Mouse (Mus musculus) ovary, postnatal 36 days (tissue): Measurements from ENCODE around the gene C1qb.

ENCODE experiments used
- DNase-seq: peaks from one replicate; pipeline ENCODE4 v3.0.0; 2022; ENCODE audit warnings: low spot score, mixed read lengths

The C1qb gene

DNA sequence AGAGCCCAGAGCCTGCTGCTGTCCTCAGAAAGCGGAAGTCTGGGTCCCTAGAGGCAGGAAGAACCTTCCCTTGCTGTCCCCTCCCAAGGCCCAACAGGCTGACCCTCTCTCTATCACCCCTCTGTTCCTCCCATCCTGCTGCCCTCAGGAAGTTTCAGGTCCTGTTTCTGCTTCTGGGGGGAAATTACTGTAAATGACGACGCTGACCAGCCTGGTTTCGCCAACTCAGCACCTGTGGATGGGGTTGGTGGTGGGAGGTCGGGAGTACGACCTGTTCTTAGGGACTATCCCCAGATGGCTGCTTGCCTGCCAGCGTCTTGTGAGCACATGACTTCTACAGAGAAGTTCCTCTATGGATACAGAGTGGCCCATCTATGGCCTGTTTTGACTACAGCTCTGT, at the start of gene C1qb:
TSS of gene C1qb (minus strand) at position 87 of the 400 bp plus-strand sequence.
- no peak for DNase-seq

GRCm38 (mm10) chr4:136934746-136935613, 49.0 kb upstream of the C1qb start:
- DNase-seq, result no peak

DNA sequence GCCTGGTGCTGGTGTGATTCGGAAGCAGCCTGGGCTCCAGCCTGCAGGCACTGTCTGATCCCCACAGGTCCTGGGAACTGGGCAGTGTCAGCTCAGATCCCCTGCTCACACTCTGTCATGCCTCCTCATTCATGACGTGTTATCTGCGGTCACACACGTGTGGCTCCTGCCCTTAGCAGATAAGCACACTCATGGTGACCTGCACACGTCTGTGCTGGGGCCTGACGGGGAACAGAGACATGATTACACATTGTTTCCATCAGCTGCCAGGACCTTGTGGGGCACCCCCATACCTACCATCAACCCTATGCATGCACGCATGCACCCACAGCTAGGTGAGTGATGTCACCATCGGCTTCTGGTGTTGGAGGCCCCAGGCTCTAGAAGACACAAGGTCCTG, 44.5 kb upstream of the C1qb start:
- DNase-seq, result no peak

DNA sequence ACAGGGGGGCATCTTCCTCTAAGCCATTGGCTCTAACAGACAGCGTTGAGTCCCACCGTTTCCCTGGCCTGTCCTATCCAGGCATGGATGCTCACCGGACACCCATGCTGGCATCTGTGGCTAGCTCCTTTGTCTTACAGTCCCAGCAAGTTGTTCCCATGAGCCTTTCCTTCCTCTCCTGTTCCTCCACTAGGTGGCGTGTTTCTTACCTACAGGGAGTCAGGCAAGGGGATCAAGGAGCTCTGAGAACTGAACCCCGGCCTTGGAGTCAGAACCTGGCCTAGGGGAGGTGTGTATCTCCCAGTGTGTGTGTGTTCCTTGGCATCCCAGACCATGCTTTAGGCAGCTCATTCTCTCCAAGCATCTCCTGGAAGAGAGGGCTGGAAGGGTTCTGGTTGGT, 42.9 kb upstream of the C1qb start:
- DNase-seq, result no peak

DNA sequence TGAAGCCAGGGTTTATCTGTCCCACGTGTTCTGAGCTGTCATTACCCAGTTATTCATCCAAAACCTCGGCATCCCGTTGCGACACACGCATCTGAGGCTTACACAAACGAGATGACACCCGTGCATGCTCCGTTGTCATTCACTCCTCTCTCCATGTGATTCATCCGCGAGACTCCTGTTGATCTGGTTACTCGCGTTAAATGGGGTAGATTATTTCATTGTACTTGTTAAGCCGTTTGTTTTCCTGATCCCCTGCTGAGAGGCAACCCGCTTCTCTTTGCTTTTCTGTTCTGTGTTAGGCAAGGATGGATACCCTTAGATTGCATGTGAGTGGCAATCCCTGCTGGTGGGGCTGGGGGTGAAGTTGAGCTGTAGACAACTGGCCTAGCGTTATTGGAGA, 39.8 kb upstream of the C1qb start:
- no peak for DNase-seq

GRCm38 (mm10) chr4:136924529-136924928, 38.5 kb upstream of the C1qb start:
- peak; percentile 80 for DNase-seq

GRCm38 (mm10) chr4:136919526-136919925, 33.5 kb upstream of the C1qb start:
- DNase-seq, result no peak

DNA sequence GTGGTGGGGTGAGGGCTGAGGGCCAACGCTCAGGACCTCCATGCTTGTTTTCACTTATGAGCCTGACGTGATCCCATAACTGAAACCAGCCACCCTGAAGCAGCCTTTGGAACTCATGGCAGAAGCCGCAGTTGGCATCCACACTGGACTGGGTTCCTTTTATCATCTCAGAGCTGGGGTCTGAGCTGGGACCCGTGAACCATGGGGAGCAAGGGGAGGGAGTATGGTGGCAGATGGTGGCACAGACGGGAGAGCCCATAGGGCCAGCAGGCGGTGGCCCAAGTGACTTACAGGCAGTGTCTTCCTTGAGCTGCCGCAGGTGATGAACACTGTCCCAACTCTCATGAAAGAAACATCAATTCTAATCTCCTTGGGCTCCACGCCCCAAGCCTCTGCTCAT, 32.8 kb upstream of the C1qb start:
- no peak for DNase-seq

DNA sequence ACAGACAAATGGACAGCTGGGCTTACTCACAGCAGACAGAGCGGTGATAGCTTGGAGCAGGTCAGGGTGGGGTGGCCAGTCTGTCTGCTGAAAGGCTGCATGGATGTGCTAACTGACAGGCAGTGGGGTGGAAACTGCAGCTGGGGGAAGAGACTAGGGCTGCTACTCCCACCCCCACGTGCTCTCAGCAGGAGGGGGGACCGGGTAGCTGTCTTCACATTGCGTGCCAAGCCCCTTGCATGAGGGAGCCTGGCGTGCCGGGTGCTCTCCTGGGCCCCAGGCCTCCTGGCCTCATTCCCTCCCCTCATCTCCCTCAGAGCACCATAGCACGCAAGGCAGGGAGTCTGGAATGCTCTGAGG, 31.2 kb upstream of the C1qb start:
- DNase-seq, result no peak

DNA sequence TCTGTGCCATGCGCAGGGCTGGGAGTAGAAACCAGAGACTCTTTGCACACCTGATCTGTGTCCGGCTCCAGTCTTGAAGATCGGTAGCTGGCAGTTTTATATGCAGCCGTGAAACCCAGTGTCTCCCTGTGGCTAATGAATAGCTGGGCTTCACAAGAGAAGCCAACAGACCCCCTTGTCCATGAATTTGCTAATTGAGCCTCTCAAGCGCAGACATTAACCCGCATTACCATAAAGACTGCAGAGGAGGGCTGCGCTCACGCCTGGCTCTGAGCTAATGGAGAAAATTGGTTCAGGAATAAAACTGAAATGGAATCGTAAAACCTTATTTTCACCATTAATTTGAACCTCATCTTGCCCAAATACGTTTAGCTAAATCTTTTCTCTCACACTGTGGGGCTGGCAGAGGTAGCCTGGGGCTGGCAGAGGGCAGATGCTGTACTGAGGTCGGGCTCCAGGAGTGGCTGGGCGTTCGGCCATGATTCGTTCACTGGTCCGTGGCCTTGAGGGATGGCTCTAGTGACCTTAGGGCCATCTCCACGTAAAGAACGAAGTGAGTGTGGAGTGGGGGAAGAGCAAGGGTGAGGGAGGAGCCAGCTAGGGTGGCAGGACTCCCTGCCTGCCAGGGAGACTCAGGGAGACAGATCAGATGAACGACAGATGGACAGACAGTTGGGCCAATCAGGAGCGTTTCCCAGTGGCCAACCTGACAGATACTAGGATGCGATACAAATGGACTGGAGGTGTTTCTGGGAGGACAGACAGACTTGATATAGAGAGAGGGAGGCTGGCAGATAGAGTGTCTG, 30.6 kb upstream of the C1qb start:
- DNase-seq, result no peak

GRCm38 (mm10) chr4:136912841-136913240, 26.9 kb upstream of the C1qb start:
- DNase-seq, result no peak

DNA sequence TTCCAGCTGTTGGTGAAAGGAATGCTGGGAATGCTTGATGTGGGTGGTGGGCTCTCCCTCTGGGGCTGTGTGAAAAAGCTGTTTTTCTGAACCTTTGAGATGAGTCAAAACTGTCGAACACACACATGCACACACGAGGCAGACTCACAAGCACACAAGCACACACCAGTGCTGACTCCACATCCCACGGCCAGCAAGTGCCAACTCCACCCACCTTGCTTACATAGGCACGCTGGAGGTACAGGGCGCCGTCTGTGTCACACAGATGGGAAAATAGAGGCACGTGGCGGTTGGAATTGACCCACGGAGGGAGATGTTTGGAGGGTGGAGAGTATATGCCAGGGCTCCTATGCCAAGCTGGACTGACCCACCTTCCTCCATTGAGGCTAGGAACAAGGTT, 25.8 kb upstream of the C1qb start:
- no peak for DNase-seq

DNA sequence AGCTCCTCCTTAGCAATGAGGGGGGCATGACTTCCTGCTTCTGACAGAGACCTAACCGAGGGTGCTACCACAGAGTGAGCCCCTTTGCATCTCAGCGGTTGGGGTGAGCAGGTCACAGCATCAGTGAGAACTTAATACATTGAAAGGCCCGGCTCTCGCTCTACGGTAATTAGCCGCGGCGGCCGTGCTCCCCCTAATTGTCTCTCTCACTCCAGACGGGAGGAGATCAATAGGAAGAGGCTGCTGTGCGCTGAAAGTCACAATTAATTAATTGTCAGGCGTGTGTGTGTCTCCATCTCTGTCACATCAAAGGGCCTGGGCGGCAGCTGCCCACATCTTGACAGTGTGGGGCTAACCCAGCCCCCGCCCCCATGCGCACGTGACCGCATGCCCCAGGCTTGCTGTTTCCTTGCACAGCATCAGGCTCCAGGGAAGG, 25.2 kb upstream of the C1qb start:
- no peak for DNase-seq

DNA sequence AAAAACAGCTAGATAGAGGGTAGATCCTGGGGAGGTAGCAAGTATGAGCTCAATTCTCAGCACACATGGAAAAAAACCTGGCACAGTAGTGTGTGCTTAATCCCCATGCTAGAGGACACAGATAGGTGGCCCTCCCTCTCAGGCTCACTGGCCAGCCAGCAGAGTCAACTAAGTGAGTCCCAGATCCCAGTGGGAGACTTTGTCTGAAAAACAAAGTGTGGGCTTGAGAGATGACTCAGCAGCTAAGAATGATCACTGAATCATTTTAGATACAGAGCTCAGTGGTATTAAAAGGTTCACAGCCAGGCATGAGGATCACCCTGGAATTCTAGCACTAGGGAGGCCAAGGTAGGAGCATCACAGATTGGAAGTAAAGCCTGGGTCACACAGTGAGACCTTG, 21.8 kb upstream of the C1qb start:
- DNase-seq, result no peak

DNA sequence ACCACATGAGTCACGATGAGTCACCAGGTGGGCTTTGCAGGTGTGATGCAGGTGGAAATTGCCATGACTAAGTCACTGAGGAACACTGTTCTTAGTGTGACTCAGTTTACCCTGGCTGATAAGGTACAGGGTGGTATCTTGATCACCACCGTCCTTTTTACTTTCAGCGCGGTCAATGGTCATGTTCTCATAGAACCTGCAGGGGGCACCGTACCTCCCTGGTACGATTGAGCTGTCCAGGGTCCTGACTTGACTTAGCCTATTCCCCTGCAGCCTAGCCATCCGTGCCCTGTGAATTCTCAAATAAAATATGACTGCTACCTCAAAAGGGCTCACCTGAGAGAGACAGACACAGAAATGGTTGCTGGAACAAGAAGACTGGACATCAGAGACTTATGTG, 21.0 kb upstream of the C1qb start:
- peak; percentile 29 for DNase-seq

DNA sequence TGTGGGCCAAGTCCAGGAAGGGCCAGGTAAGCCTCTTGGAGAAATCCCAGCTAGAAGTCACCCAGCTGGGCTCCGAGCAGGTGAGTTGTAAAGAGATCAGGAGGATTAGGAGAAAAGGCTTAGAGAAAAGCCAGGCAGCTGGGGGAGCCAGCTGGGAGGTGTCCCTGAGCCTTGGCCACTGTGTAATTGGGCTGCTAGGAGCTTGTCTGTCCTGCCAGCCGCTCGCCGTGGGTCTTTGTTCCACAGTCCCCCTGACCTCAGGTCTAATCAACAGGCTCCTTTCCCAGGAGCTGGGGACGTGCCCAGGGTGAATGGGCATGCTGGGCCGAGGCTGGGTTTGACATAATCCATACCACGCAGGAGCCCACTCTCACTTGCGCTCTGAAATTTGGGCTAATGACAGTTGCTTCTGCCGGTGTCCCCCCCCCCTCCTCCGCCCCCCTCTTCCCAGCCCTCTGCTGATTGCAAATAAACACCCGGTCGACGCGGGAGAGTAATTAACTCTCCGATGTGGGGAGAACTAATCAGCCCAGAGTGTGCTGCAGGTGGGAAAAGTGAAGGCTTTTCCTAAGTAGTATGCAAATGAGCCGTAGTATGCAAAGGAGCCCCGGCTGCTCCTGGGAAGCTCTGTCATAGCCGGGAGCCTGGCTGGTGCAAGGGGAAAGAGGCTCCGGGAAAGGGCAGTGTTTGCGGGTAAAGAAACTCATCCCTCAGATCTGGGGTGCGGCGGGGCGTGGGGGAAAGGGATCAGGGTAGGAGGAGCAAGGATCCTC, 19.0 kb upstream of the C1qb start:
- no peak for DNase-seq

DNA sequence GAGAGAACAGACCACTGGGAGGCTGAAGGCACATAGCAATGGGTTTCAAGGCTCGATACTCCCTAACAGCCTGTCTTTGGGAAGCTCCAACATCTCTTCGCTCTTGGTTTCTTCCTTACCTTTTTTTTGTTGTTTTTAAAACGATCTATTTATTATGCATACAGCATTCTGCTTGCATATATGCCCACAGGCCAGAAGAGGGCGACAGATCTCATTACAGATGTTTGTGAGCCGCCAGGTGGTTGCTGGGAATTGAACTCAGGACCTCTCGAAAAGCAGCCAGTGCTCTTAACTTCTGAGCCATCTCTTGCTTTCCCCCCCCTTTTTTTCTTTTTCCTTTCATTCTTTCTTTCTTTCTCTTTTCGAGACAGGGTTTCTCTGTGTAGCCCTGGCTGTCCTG, 13.2 kb upstream of the C1qb start:
- DNase-seq, result no peak

- DNase-seq, result no peak
Observed at GRCm38 (mm10) chr4:136898637-136899036, 12.7 kb upstream of the C1qb start, which contains the start of gene C1qa. Gene C1qa, minus strand, starts transcription at chr4:136898803.

DNA sequence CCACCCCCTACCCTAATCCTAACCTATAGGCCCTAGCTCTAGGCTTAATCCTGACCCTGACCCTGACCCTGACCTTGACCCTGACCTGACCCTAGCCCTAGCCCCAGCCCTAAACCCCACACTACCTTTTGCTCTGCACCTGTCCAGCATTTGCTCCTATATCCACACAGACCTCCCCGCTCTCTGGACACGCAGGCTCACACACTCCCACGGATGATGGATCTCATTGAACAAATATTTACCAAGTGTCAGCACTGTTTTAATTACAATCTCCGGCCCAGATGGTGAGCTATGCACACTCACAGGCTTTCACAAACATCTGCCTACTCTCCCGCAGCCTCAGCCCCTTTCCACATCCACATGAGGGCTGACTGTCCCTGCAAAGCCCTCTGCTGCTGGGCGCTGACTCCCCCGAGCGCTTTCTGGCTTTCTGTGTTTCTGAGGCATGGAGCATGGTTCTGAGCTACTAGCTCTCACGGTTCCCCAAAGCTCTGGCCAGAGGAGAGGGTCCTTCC, 12.2 kb upstream of the C1qb start:
- DNase-seq, result no peak

- no peak for DNase-seq
Observed at GRCm38 (mm10) chr4:136896461-136896860, 10.5 kb upstream of the C1qb start.

GRCm38 (mm10) chr4:136895861-136896260, 9.9 kb upstream of the C1qb start:
- DNase-seq, result no peak

DNA sequence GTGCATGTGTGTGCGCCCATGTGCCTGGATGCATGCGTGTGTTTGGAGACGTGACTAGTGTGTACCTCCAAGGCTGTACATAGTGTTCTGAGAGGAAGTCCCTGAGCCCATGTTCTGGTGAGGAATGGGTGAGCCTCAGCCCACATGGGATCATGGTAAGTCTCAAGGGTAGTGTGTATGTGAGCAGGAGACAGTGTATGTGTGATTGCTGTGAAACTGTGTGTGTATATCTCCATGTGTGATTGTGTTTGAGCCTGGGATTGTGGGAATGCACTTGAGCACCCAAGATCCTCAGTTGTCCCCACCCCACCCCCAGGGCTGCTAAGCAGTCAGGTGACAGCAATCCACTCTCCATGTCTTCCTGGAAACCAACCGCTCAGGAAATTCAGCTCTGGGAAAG, 8.8 kb upstream of the C1qb start:
- no peak for DNase-seq
